Mouse (Mus musculus) liver, adult 2 months (tissue): ENCODE measurements around the gene Fnbp1.

ENCODE experiments used
- CTCF ChIP-seq: fragments of 200-500 bp; IDR thresholded peaks from 2 replicates; pipeline ENCODE4 v1.5.1; 2011; ENCODE audit warnings: low read depth, low read length, control low read depth
- POLR2A ChIP-seq: fragments of 200-500 bp; IDR thresholded peaks from 2 replicates; pipeline ENCODE4 v1.6.1; 2011; ENCODE audit warnings: low read length, control low read depth; ENCODE audit not compliant: insufficient read depth; ENCODE audit errors: extremely low read depth

- no peak for TF ChIP-seq POLR2A
- TF ChIP-seq CTCF, result no peak
These were observed 22.0 kb downstream of the Fnbp1 start for GRCm38 (mm10) chr2:31119795-31120194.
